Mouse (Mus musculus) neutrophil, adult 5-6 weeks (primary cell): ENCODE data around the gene Wasl. TPM values are rescaled to one million over a fixed set of nuclear protein-coding genes. Genes with fewer than 3 reads are reported as not detected.

Experiments
- ATAC-seq: fragments of 151-379, 151-347 bp; 2 replicates; pipeline ENCODE4 v1.8.0; 2017; ENCODE audit warnings: mild to moderate bottlenecking, moderate TSS enrichment; ENCODE audit not compliant: insufficient number of reproducible peaks, poor library complexity, low FRiP score, severe bottlenecking; ENCODE audit errors: extremely low read depth
- total RNA-seq: library from RNA; stranded (forward); fragments of 200-1000 nt; gene quantifications from 2 replicates; pipeline ENCODE4 v1.2.3, GENCODE M21; 2017

Wasl gene
- total RNA-seq, 1 experiment from 2014 or later: 19.8 TPM

GRCm38 (mm10) chr6:24572431-24572830 is 92.4 kb downstream of the Wasl start:
- ATAC-seq: no peak

- ATAC-seq: no peak
These were observed 93.7 kb downstream of the Wasl start for GRCm38 (mm10) chr6:24571126-24571525.

GRCm38 (mm10) chr6:24570278-24570677 is 94.5 kb downstream of the Wasl start:
- ATAC-seq: no peak

GRCm38 (mm10) chr6:24569711-24570110 is 95.1 kb downstream of the Wasl start:
- no peak for ATAC-seq

- no peak for ATAC-seq
These were observed 95.8 kb downstream of the Wasl start for GRCm38 (mm10) chr6:24568963-24569362.

GRCm38 (mm10) chr6:24564886-24565285 is 99.9 kb downstream of the Wasl start:
- ATAC-seq: no peak

- no peak for ATAC-seq
These were observed 100.7 kb downstream of the Wasl start for GRCm38 (mm10) chr6:24564081-24564480.

Other genes with a start within 250 kb of the Wasl start
- not detected in 2 replicates for gene Iqub, start 149.9 kb downstream of the Wasl start, total RNA-seq
- 75.1 and 93.8 TPM in 2 replicates for gene Ndufa5, start 137.0 kb downstream of the Wasl start, total RNA-seq
- gene Asb15, start 136.9 kb downstream of the Wasl start, total RNA-seq: not detected in 2 replicates
- not detected in 2 replicates for gene Lmod2, start 67.2 kb downstream of the Wasl start, total RNA-seq
- gene Hyal6, start 68.2 kb upstream of the Wasl start, total RNA-seq: 0.12 TPM in 1 of 2 replicates, not detected in the other
- not detected in 2 replicates for gene Hyal4, start 83.3 kb upstream of the Wasl start, total RNA-seq
- gene Spam1, start 126.2 kb upstream of the Wasl start, total RNA-seq: not detected in 2 replicates
- gene Hyal5, start 193.0 kb upstream of the Wasl start, total RNA-seq: not detected in 2 replicates